Mouse (Mus musculus) limb, embryonic 13.5 days (tissue): ENCODE data around the gene Prkcd. TPM values are rescaled to one million over a fixed set of nuclear protein-coding genes. Genes with fewer than 3 reads are reported as not detected.

Experiments
- ATAC-seq: fragments of 200-750 bp; cut with Nextera tagmentation; 2 replicates; pipeline ENCODE4 v1.8.0; 2017; ENCODE audit warnings: low read depth, moderate number of reproducible peaks, moderate TSS enrichment; ENCODE audit not compliant: low FRiP score
- H3K27ac ChIP-seq: fragments of 300-500 bp; sonication (generic); 2 replicates; pipeline ENCODE4 v1.5.1; 2015; ENCODE audit warnings: inconsistent platforms, mild to moderate bottlenecking, moderate library complexity
- H3K27me3 ChIP-seq: fragments of 300-500 bp; sonication (generic); 2 replicates; pipeline ENCODE4 v1.6.1; 2015; ENCODE audit warnings: mild to moderate bottlenecking, inconsistent platforms
- H3K36me3 ChIP-seq: fragments of 300-500 bp; sonication (generic); 2 replicates; pipeline ENCODE4 v1.6.1; 2015; ENCODE audit warnings: inconsistent platforms, mild to moderate bottlenecking, moderate library complexity
- H3K4me1 ChIP-seq: fragments of 300-500 bp; sonication (generic); 2 replicates; pipeline ENCODE4 v1.6.1; 2015; ENCODE audit warnings: inconsistent platforms
- H3K4me2 ChIP-seq: fragments of 300-500 bp; sonication (generic); replicated peaks from 2 replicates; pipeline ENCODE4 v1.6.1; 2015; ENCODE audit warnings: inconsistent platforms, mild to moderate bottlenecking, moderate library complexity
- H3K4me3 ChIP-seq: fragments of 300-500 bp; sonication (generic); 2 replicates; pipeline ENCODE4 v1.5.1; 2015; ENCODE audit warnings: moderate library complexity, mild to moderate bottlenecking, inconsistent platforms
- H3K9ac ChIP-seq: fragments of 300-500 bp; sonication (generic); 2 replicates; pipeline ENCODE4 v1.6.1; 2015; ENCODE audit warnings: mild to moderate bottlenecking, inconsistent platforms
- H3K9me3 ChIP-seq: fragments of 300-500 bp; sonication (generic); 2 replicates; pipeline ENCODE4 v1.6.1; 2016; ENCODE audit warnings: inconsistent platforms
- WGBS: fragments of 180-500 bp; shearing (Covaris S2); methylation state at CpG from one replicate; pipeline ENCODE4 v1.1.7; 2015; 5-methylcytosine and 5-hydroxymethylcytosine counted together
- polyA plus RNA-seq: library from polyadenylated mRNA; unstranded; fragments of >200 nt; fragmentation: Nextera tagmentation; extraction: Ambion mirVana; gene quantifications from 2 replicates; pipeline ENCODE4 v1.2.1, GENCODE M21; 2015

The Prkcd gene
- 50.8 and 58.5 TPM in 2 replicates for polyA plus RNA-seq

DNA sequence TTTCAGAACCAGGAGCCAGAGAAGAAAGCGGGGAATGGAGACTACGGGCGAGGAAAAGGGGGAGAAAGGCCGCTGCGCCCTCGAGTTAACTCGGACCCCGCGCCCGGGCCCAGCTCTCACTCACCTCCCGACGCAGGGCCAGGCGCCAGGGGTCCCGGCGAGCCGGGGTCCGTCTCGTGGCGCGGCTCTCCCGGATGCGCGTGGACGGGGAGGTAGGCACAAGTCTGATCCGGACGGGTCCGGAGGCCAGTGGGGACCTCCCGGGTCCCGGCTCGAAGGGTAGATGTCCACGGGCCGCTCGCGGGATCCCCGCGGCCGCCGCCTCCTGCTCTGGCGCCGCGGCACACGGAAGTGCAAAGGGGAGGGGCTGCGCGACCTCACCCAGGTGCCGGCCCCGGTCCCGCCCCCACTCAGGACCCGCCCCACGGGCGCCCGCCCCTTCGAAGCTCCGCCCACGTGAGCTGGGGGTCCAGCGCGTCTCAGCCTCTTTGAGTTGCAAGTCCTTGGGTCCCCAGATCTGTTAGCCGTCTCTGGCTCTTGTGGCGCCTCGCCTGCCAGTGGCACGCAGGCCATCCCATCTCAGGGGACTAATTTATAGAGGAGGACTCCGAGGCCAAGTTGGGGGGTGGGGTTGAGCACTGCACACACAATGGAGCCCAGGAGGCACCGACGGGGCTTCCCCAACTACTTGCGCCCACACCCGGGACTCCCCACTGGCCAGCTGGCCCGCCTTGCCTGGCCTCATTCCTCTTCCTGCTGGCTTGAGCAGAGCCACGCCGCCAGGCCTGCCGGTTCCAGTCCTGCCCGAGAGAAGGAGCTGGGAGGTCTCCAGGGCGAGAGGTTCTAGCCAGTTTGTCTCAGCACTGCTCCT lies at the start of gene Prkcd:
Prkcd (minus strand) TSS at position 355 of the 871 bp plus-strand sequence.
- under 1% methylated on average over 46 of the region's 71 CpGs for WGBS
- Histone ChIP-seq H3K4me2 (peak within 1 kb of the TSS; percentile 94), H3K9ac (peak within 1 kb of the TSS; percentile 78), H3K27me3 (no peaks in the 10 kb centered on the region), H3K9me3 (no peaks in the 10 kb centered on the region), H3K27ac (peak within 1 kb of the TSS; percentile 56), H3K36me3 (no peaks in the 10 kb centered on the region), H3K4me1 (peaks cover 32% of the 10 kb centered on the region), H3K4me3 (peak within 1 kb of the TSS; percentile 72)
- ATAC-seq, result peak; percentile 87

DNA sequence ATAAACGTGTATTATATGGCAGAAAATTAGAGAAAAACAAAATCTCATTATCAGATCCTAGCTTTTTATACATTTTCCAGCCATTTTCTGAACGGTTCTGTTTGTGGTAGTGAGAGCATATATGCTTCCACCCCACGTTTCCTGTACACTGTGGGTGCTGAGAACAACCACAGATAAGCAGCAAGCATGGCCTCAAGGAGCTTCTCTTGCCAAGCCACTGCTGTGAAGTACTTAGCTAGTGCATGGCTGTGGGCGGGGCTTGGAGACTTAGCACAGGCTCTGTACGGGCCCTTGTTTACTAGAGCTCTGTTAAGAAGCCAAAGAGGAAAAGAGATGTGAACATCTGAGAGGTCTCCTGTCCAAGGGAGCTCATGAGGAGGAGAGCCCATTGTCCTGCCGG lies 48.9 kb upstream of the Prkcd start:
- peaks cover 81% of the 10 kb centered on the region for H3K36me3 ChIP-seq
- H3K4me2 ChIP-seq, result no peak overlapping the region
- no peak overlapping the region for H3K9ac ChIP-seq
- 74% methylated on average over 6 of the region's 6 CpGs for WGBS
- no peaks in the 10 kb centered on the region for H3K4me1 ChIP-seq
- H3K4me3 ChIP-seq, result no peak overlapping the region
- no peaks in the 10 kb centered on the region for H3K27me3 ChIP-seq
- H3K9me3 ChIP-seq, result no peaks in the 10 kb centered on the region
- no peak for ATAC-seq
- H3K27ac ChIP-seq, result no peak overlapping the region

GRCm38 (mm10) chr14:30671986-30672312 lies 45.9 kb upstream of the Prkcd start:
- Histone ChIP-seq H3K36me3 (peaks cover 80% of the 10 kb centered on the region), H3K9ac (no peak overlapping the region), H3K27me3 (no peaks in the 10 kb centered on the region), H3K9me3 (no peaks in the 10 kb centered on the region), H3K4me3 (no peak overlapping the region), H3K4me1 (no peaks in the 10 kb centered on the region), H3K4me2 (no peak overlapping the region), H3K27ac (no peak overlapping the region)
- peak; percentile 77; the same call in 1 of the 2 replicates for ATAC-seq
- WGBS, result 12% methylated on average over 3 of the region's 3 CpGs

DNA sequence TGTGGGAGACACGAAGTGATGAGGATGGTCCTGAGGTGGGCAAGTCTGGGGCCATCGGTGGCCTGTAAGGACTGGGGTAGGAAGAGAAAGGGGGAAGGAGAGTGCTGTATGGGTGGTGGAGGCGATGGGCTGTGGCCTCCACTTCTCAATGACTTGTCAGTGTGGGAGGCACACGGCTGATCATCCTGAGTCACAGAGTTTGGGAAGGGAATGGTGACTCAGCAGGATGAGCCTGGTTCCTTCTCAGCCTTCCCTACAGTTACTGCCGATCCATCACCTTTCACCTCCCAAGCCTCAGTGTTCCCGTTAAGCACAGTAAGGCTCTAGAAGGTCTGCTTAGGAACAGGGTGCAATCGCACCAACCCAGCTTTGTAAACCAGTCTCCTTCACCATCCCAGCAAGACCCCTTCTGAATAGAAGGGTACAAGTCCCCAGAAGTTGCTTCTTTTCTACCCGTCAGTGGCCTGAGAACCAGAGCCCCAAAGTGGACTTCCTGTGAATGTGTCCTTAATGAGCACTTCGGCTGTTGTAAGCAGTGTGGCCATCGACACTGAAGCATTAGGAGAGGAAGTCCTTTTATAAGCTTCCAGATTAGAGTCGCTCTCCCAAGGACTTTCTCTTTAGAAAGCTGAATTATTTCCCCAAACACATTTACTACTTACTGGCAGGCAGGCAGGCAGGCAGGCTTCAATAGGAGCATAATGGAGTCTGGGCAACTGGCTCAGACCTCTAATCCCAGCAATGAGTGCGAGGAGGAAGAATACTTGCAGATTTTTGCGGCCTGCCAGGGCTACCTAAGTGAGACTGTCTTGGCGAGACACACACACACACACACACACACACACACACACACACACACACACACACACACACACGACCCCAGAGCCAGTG lies 45.3 kb upstream of the Prkcd start:
- H3K9ac ChIP-seq, result no peak overlapping the region
- peaks cover 80% of the 10 kb centered on the region for H3K36me3 ChIP-seq
- H3K27me3 ChIP-seq, result no peaks in the 10 kb centered on the region
- H3K4me2 ChIP-seq, result no peak overlapping the region
- H3K4me1 ChIP-seq, result no peaks in the 10 kb centered on the region
- H3K9me3 ChIP-seq, result no peaks in the 10 kb centered on the region
- WGBS, result 67% methylated on average over 15 of the region's 15 CpGs
- H3K4me3 ChIP-seq, result no peak overlapping the region
- no peak overlapping the region for H3K27ac ChIP-seq
- ATAC-seq, result no peak

GRCm38 (mm10) chr14:30670161-30670560 lies 44.2 kb upstream of the Prkcd start:
- H3K36me3 ChIP-seq, result peaks cover 82% of the 10 kb centered on the region
- 92% methylated on average over 6 of the region's 6 CpGs for WGBS

DNA sequence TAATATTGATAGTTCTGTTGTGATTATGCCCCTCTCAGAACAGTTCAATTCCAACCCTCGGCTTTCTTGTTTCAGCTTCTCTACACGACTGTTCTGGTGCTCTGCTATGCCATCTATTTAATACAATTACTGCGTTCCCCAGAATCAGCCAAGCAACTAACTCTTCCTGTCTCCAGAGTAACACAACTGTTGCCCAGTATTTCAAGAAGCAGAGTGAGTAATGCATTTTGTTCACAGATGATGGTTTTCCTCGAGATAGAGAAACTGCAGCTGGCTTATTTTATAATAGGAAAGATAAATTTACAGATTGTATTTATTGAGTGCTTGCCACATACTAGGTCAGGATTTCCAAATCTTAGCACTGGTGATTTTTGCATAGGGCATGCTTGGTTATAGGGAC lies 40.6 kb upstream of the Prkcd start:
- Histone ChIP-seq H3K9ac (no peak overlapping the region), H3K36me3 (peaks cover 85% of the 10 kb centered on the region), H3K4me3 (no peak overlapping the region), H3K4me1 (no peaks in the 10 kb centered on the region), H3K27me3 (no peaks in the 10 kb centered on the region), H3K4me2 (no peak overlapping the region), H3K9me3 (no peaks in the 10 kb centered on the region), H3K27ac (no peak overlapping the region)
- 84% methylated on average over 4 of the region's 4 CpGs for WGBS
- no peak for ATAC-seq

More at GRCm38 (mm10) chr14:30670161-30670560, 44.2 kb upstream of the Prkcd start:
- H3K27ac ChIP-seq, result no peak overlapping the region
- no peak overlapping the region for H3K4me3 ChIP-seq
- no peaks in the 10 kb centered on the region for H3K9me3 ChIP-seq
- no peaks in the 10 kb centered on the region for H3K27me3 ChIP-seq
- no peak for ATAC-seq
- H3K4me1 ChIP-seq, result no peaks in the 10 kb centered on the region
- H3K9ac ChIP-seq, result no peak overlapping the region; the same call in 1 of the 2 replicates
- no peak overlapping the region for H3K4me2 ChIP-seq

DNA sequence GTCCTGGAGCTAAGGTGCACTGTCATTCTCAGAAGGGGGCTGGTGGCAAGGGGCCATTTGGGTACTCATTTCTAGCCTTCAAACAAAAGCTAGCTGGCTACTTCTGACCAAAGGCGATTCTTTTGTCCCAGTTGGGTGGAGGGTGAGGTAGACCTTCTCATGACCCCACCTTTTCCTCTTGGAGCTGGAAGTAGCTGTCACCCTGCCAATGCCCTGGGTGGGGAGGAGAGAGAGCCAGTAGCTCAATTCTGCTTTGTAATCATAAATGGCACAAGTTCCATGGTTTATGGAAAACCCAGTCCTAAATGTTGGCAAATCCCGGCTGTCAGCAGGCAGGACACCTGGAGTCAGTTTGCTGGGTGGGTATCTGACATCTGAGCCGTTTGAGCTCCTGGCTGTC lies 40.1 kb upstream of the Prkcd start:
- ATAC-seq, result no peak
- Histone ChIP-seq H3K9ac (no peak overlapping the region), H3K4me3 (no peak overlapping the region), H3K27ac (no peak overlapping the region), H3K4me1 (no peaks in the 10 kb centered on the region), H3K4me2 (no peak overlapping the region), H3K9me3 (no peaks in the 10 kb centered on the region), H3K27me3 (no peaks in the 10 kb centered on the region), H3K36me3 (peaks cover 90% of the 10 kb centered on the region)
- 70% methylated on average over 3 of the region's 3 CpGs for WGBS

GRCm38 (mm10) chr14:30655531-30655930 lies 29.5 kb upstream of the Prkcd start:
- ATAC-seq, result no peak
- 93% methylated on average over 1 of the region's 1 CpGs for WGBS
- peaks cover 24% of the 10 kb centered on the region for H3K36me3 ChIP-seq

GRCm38 (mm10) chr14:30654691-30655228 lies 28.8 kb upstream of the Prkcd start:
- Histone ChIP-seq H3K27me3 (no peaks in the 10 kb centered on the region), H3K4me1 (peaks cover 11% of the 10 kb centered on the region), H3K36me3 (peaks cover 18% of the 10 kb centered on the region), H3K27ac (peak overlapping the region; percentile 88), H3K4me3 (peak overlapping the region; percentile 95), H3K9ac (peak overlapping the region; percentile 97), H3K9me3 (no peaks in the 10 kb centered on the region), H3K4me2 (peak overlapping the region; percentile 82)
- ATAC-seq, result no peak
- 45% methylated on average over 4 of the region's 4 CpGs for WGBS

More at GRCm38 (mm10) chr14:30655531-30655930, 29.5 kb upstream of the Prkcd start:
- Histone ChIP-seq H3K4me2 (peak overlapping the region; percentile 82; the same call in 1 of the 2 replicates), H3K4me3 (no peak overlapping the region), H3K9ac (no peak overlapping the region), H3K27ac (no peak overlapping the region), H3K9me3 (no peaks in the 10 kb centered on the region), H3K4me1 (peaks cover 11% of the 10 kb centered on the region), H3K27me3 (no peaks in the 10 kb centered on the region)

DNA sequence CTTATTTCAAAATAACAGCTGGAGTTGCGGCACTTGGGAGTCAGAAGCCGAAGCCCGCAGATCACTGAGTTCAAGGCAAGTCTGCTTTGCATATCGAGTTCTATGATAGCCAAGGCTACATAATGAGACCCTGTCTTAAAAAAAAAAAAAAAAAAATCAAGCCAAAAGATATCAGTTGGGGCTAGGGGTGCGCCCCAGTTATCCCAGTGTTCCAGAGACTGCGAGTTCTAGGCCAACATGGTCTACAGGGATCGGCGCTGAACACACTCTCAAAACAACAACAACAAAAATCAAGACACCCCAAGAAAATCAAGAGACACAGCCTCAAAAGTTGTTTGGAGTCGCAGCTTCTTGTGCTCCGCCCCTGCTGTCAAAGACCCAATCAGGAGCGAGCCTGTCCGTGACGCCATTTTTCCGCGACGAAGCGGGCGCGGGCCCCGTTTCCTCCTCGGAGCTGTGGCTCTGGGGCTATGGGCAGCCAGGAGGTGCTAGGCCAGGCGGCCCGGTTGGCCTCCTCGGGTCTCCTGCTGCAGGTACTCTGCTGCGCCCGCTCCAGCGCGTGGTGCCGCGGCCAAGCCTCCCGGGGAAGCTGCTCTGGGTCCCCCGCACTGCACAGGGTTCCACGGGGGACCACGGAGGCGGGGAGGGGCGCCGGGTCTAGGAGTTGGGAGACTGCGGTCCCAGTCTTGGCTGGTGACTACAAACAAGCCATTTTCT lies 28.1 kb upstream of the Prkcd start, which contains the start of gene Rft1:
Rft1 (plus strand) TSS at position 418 of the 717 bp plus-strand sequence.
- H3K4me1 ChIP-seq, result peaks cover 11% of the 10 kb centered on the region
- peak within 1 kb of the TSS; percentile 88 for H3K27ac ChIP-seq
- H3K27me3 ChIP-seq, result no peaks in the 10 kb centered on the region
- WGBS, result 3% methylated on average over 38 of the region's 38 CpGs
- peaks cover 11% of the 10 kb centered on the region; the same call in 1 of the 2 replicates for H3K36me3 ChIP-seq
- peak within 1 kb of the TSS; percentile 95 for H3K4me3 ChIP-seq
- peak within 1 kb of the TSS; percentile 82 for H3K4me2 ChIP-seq
- ATAC-seq, result peak; percentile 94
- H3K9me3 ChIP-seq, result no peaks in the 10 kb centered on the region
- H3K9ac ChIP-seq, result peak within 1 kb of the TSS; percentile 97

GRCm38 (mm10) chr14:30650969-30651368 lies 25.0 kb upstream of the Prkcd start:
- H3K27ac ChIP-seq, result no peak overlapping the region
- WGBS, result 15% methylated on average over 4 of the region's 4 CpGs

More at GRCm38 (mm10) chr14:30650969-30651368, 25.0 kb upstream of the Prkcd start:
- no peaks in the 10 kb centered on the region for H3K9me3 ChIP-seq
- no peaks in the 10 kb centered on the region for H3K27me3 ChIP-seq
- H3K36me3 ChIP-seq, result no peaks in the 10 kb centered on the region
- H3K9ac ChIP-seq, result no peak overlapping the region
- peaks cover 11% of the 10 kb centered on the region for H3K4me1 ChIP-seq
- 0 out of 2 replicates have a peak, but pooled peaks have one; percentile 45 for ATAC-seq
- H3K4me2 ChIP-seq, result no peak overlapping the region
- no peak overlapping the region for H3K4me3 ChIP-seq
